In the genomic region with DNA sequence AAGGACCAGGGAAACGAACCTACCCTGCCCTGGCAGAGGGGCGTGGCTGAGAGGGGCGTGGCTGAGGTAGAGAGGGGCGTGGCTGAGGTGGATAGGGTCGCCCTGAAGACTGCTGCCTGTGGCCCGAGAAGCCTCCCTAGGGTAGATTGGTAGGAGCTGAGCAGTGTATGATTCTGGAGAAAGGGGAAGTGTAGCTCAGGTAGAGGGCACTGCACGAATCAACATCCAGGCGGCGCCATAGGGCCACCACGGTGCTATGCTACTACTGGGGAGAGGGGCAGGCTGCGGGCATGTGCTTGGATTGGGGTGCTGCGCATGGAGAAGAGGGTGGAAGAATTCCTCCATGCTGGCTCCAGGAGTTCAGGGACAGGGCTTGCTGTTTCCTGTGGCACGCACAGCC, we compare ENCODE assay signal across 9 mouse cellular contexts. TPM values are rescaled to one million over a fixed set of nuclear protein-coding genes. Genes with fewer than 3 reads are reported as not detected.
DNase-seq lines count a peak whose midpoint lies in the region; ATAC-seq and TF ChIP-seq lines count a peak whose summit lies in the region.
"Had no signal": no experiment of that assay in that cellular context is flagged by ENCODE, and none has a peak within 500 bp of the region (broad histone marks: within the 10 kb centered on the region; RNA-seq: fewer than 3 reads in every experiment).

No protein-coding gene starts in this region.

- 48% methylated on average over 13 of the region's 13 CpGs for WGBS in liver, adult 2 months
- WGBS in stomach, postnatal 0 days: 62% methylated on average over 13 of the region's 13 CpGs

- no peaks in the 10 kb centered on the region; the same call in 1 of the 2 replicates for H3K36me3 ChIP-seq in liver, adult 2 months (ENCODE audit: control insufficient read depth, insufficient read depth, low read length)
- H3K36me3 ChIP-seq in stomach, postnatal 0 days (ENCODE audit: control insufficient read depth, insufficient read depth, low read length): no peaks in the 10 kb centered on the region
- H3K36me3 ChIP-seq: neural tube, embryonic 12.5 days had no signal

- no peak for TF ChIP-seq EP300 in stomach, postnatal 0 days (optimal IDR thresholded peaks at IDR 0.05)

- peak overlapping the region; percentile 13 for H3K27ac ChIP-seq in liver, adult 2 months (replicated peaks; ENCODE audit: insufficient read depth, low read depth, low read length)
- H3K27ac ChIP-seq in stomach, postnatal 0 days (replicated peaks): no peak overlapping the region
- H3K27ac ChIP-seq: neural tube, embryonic 12.5 days had no signal

- peak; percentile 61 for DNase-seq in adrenal gland, postnatal 10 days
- no peak for DNase-seq in adrenal gland, postnatal 4 days (ENCODE audit: low spot score in 2 of 2)
- peak; percentile 41 to 45 for DNase-seq in layer of hippocampus, postnatal 10 days (ENCODE audit: low spot score in 2 of 2)
- no peak for DNase-seq in layer of hippocampus, postnatal 14 days (ENCODE audit: low spot score in 2 of 2)
- DNase-seq in liver, adult 2 months (ENCODE audit: extremely low read depth, low read depth, low spot score): no peak
- DNase-seq in stomach, postnatal 0 days (ENCODE audit: low spot score): peak; percentile 51
- no peak for DNase-seq in right cerebral cortex, adult 2 months (ENCODE audit: low spot score in 2 of 2)
- DNase-seq in layer of hippocampus, adult 9-10 months (ENCODE audit: low spot score): no peak

- peaks cover 26% of the 10 kb centered on the region; the same call in 1 of the 2 replicates for H3K79me2 ChIP-seq in liver, adult 2 months (ENCODE audit: control insufficient read depth, insufficient read depth, low read length)

- H3K27me3 ChIP-seq in liver, adult 2 months (ENCODE audit: control insufficient read depth, insufficient read depth, low read length): no peaks in the 10 kb centered on the region
- no peaks in the 10 kb centered on the region for H3K27me3 ChIP-seq in stomach, postnatal 0 days (ENCODE audit: control insufficient read depth, insufficient read depth, low read length)
- H3K27me3 ChIP-seq: neural tube, embryonic 12.5 days had no signal

- no peaks in the 10 kb centered on the region for H3K9me3 ChIP-seq in stomach, postnatal 0 days (ENCODE audit: control insufficient read depth, low read length)
- H3K9me3 ChIP-seq: neural tube, embryonic 12.5 days had no signal

- peak; percentile 46 for TF ChIP-seq CTCF in liver, adult 2 months (IDR thresholded peaks at IDR 0.05; ENCODE audit: low read depth, low read length)
- TF ChIP-seq CTCF in stomach, postnatal 0 days (IDR thresholded peaks at IDR 0.05; ENCODE audit: low read depth): peak; percentile 55

- ATAC-seq in stomach, postnatal 0 days (ENCODE audit: low FRiP score, low TSS enrichment): no peak

- TF ChIP-seq POLR2A in liver, adult 2 months (IDR thresholded peaks at IDR 0.05; ENCODE audit: extremely low read depth, insufficient read depth, low read length): no peak

- H3K4me1 ChIP-seq in liver, adult 2 months (ENCODE audit: control insufficient read depth, insufficient read depth, low read length): peaks cover 27% of the 10 kb centered on the region
- peaks cover 7% of the 10 kb centered on the region; the same call in 1 of the 2 replicates for H3K4me1 ChIP-seq in stomach, postnatal 0 days (replicated peaks; ENCODE audit: control insufficient read depth, insufficient read depth)

- peak overlapping the region; percentile 20; the same call in 1 of the 2 replicates for H3K4me3 ChIP-seq in liver, adult 2 months (ENCODE audit: insufficient read depth, low read depth, low read length)
- H3K4me3 ChIP-seq in stomach, postnatal 0 days (ENCODE audit: low read depth, low read length): no peak overlapping the region
- H3K4me3 ChIP-seq: neural tube, embryonic 12.5 days had no signal

- no peak overlapping the region for H3K4me2 ChIP-seq in stomach, postnatal 0 days (replicated peaks; ENCODE audit: low read depth)
- H3K4me2 ChIP-seq: neural tube, embryonic 12.5 days had no signal

- 0 out of 2 replicates have a peak overlapping the region, but pooled peaks have one; percentile 1 for H3K9ac ChIP-seq in liver, adult 2 months (ENCODE audit: low read depth, low read length)
- H3K9ac ChIP-seq in stomach, postnatal 0 days (ENCODE audit: low read length): no peak overlapping the region
- H3K9ac ChIP-seq: neural tube, embryonic 12.5 days had no signal

RNA-seq across cellular contexts. Expression of gene Lifr, which starts 42.3 kb away (rescaled TPM):
- total RNA-seq in adrenal gland, postnatal 10 days (2021): 10 to 100 TPM; 69.5 to 75.8 TPM
- 10 to 100 TPM; 64.6 to 75.2 TPM for total RNA-seq in adrenal gland, postnatal 4 days (2021)
- total RNA-seq in layer of hippocampus, postnatal 10 days (2021): 10 to 100 TPM; 44.0 to 45.5 TPM
- 10 to 100 TPM; 60.9 to 64.7 TPM for total RNA-seq in layer of hippocampus, postnatal 14 days (2021)
- 386 and 431 TPM in 2 replicates for total RNA-seq in liver, adult 2 months (2014; rRNA removed)
- polyA plus RNA-seq in liver, adult 2 months (2012; rRNA removed): 134 and 159 TPM in 2 replicates
- 15.4 and 15.6 TPM in 2 replicates for polyA plus RNA-seq in stomach, postnatal 0 days (2015; fragmentation: Nextera tagmentation; extraction: Ambion mirVana)

Comparison
In these comparisons a context has a peak if more than half of its experiments do, and no peak if none do; other contexts are left out.
1. DNase-seq: peak in adrenal gland, postnatal 10 days (single experiment), layer of hippocampus, postnatal 10 days (2 of 2) and stomach, postnatal 0 days (single experiment); none in adrenal gland, postnatal 4 days (0 of 2), layer of hippocampus, postnatal 14 days (0 of 2), liver, adult 2 months (single experiment), right cerebral cortex, adult 2 months (0 of 2) and layer of hippocampus, adult 9-10 months (single experiment).